Mouse (Mus musculus) layer of hippocampus, adult 8-10 months (tissue): ENCODE results near the gene Nup188. TPM values are rescaled to one million over a fixed set of nuclear protein-coding genes. Genes with fewer than 3 reads are reported as not detected.

Source experiments
- DNase-seq, 2 experiments: peaks; one replicate each; pipeline ENCODE4 v3.0.0; 2022; ENCODE audit warnings: low spot score in 2 of 2
- total RNA-seq, 4 experiments: library from RNA; stranded (reverse); gene quantifications; 2 replicates each; pipeline ENCODE4 v1.2.4; 2022

Gene Nup188
- total RNA-seq, 4 experiments from 2014 or later, result 18.6 to 22.4 (median 20.6) TPM

- no peak for DNase-seq
Observed at GRCm38 (mm10) chr2:30283193-30283592, 3.0 kb upstream of the Nup188 start.

- no peak for DNase-seq
Observed at GRCm38 (mm10) chr2:30285004-30285403, 1.2 kb upstream of the Nup188 start.

- peak in 1 of 2 experiments; percentile 23 for DNase-seq
Observed at GRCm38 (mm10) chr2:30285416-30286181, 598 bp upstream of the Nup188 start.

GRCm38 (mm10) chr2:30287027-30287373 lies 803 bp downstream of the Nup188 start:
- DNase-seq, result no peak

GRCm38 (mm10) chr2:30299525-30299924 lies 13.3 kb downstream of the Nup188 start:
- no peak for DNase-seq

- no peak for DNase-seq
Observed at GRCm38 (mm10) chr2:30299966-30300365, 13.8 kb downstream of the Nup188 start.

- DNase-seq, result no peak
Observed at GRCm38 (mm10) chr2:30306087-30306486, 19.9 kb downstream of the Nup188 start.

GRCm38 (mm10) chr2:30309351-30309750 lies 23.2 kb downstream of the Nup188 start:
- no peak for DNase-seq

- DNase-seq, result no peak
Observed at GRCm38 (mm10) chr2:30311481-30311880, 25.3 kb downstream of the Nup188 start.

GRCm38 (mm10) chr2:30316136-30316535 lies 29.9 kb downstream of the Nup188 start:
- DNase-seq, result no peak

GRCm38 (mm10) chr2:30316955-30317354 lies 30.8 kb downstream of the Nup188 start:
- peak in 1 of 2 experiments; percentile 24 for DNase-seq

- no peak for DNase-seq
Observed at GRCm38 (mm10) chr2:30319260-30319659, 33.1 kb downstream of the Nup188 start.

- DNase-seq, result no peak
Observed at GRCm38 (mm10) chr2:30323111-30323510, 36.9 kb downstream of the Nup188 start.

- DNase-seq, result no peak
Observed at GRCm38 (mm10) chr2:30325296-30325695, 39.1 kb downstream of the Nup188 start.

- no peak for DNase-seq
Observed at GRCm38 (mm10) chr2:30327276-30327675, 41.1 kb downstream of the Nup188 start.

GRCm38 (mm10) chr2:30328791-30329190 lies 42.6 kb downstream of the Nup188 start:
- no peak for DNase-seq

GRCm38 (mm10) chr2:30335324-30335723 lies 49.1 kb downstream of the Nup188 start:
- DNase-seq, result no peak

- no peak for DNase-seq
Observed at GRCm38 (mm10) chr2:30336174-30336915, 50.1 kb downstream of the Nup188 start.

- no peak for DNase-seq
Observed at GRCm38 (mm10) chr2:30337179-30337578, 51.0 kb downstream of the Nup188 start.

- no peak for DNase-seq
Observed at GRCm38 (mm10) chr2:30342061-30342460, 55.9 kb downstream of the Nup188 start.

- no peak for DNase-seq
Observed at GRCm38 (mm10) chr2:30342544-30342943, 56.3 kb downstream of the Nup188 start.

- DNase-seq, result no peak
Observed at GRCm38 (mm10) chr2:30343601-30344137, 57.5 kb downstream of the Nup188 start.
